Mouse (Mus musculus) heart, adult 10 weeks (tissue): ENCODE data around the gene Diaph3. TPM values are rescaled to one million over a fixed set of nuclear protein-coding genes. Genes with fewer than 3 reads are reported as not detected.

ENCODE experiments used
- polyA plus RNA-seq: library from polyadenylated mRNA; stranded (reverse); fragments of 350-450 nt; fragmentation: Illumina TruSeq; extraction: RNeasy Lipid Tissue Mini Kit (QIAGEN cat#74804); gene quantifications from one replicate; pipeline ENCODE4 v1.2.3, GENCODE M21; 2014; ENCODE audit warnings: low read depth, low replicate concordance

The Diaph3 gene
- 0.29 TPM for polyA plus RNA-seq

GRCm38 (mm10) chr14:87140963-87141486, at the start of gene Diaph3:
Diaph3 (minus strand) TSS chr14:87141235.

